Mouse (Mus musculus) hindbrain, embryonic 14.5 days (tissue): ENCODE data around the gene Minpp1. TPM values are rescaled to one million over a fixed set of nuclear protein-coding genes. Genes with fewer than 3 reads are reported as not detected.
"Not testable (repeated sequence)": the region's sequence is repeated elsewhere in the genome, so short reads cannot be mapped to it uniquely, and the experiment has no call there.

Experiments used
- ATAC-seq: fragments of 200-750 bp; cut with Nextera tagmentation; 2 replicates; pipeline ENCODE4 v1.8.0; 2017; ENCODE audit warnings: moderate number of reproducible peaks, mild to moderate bottlenecking, moderate TSS enrichment, moderate library complexity; ENCODE audit not compliant: low FRiP score
- DNase-seq: peaks from one replicate; pipeline ENCODE4 v3.0.0-alpha.2; 2015; ENCODE audit warnings: low spot score
- H3K27ac ChIP-seq: fragments of 300-500 bp; sonication (generic); 2 replicates; pipeline ENCODE4 v1.5.1; 2014; ENCODE audit warnings: mild to moderate bottlenecking, moderate library complexity
- H3K27me3 ChIP-seq: fragments of 300-500 bp; sonication (generic); 2 replicates; pipeline ENCODE4 v1.6.1; 2014; ENCODE audit warnings: mild to moderate bottlenecking, low read length, mixed read lengths; ENCODE audit not compliant: control insufficient read depth, insufficient read depth
- H3K36me3 ChIP-seq: fragments of 300-500 bp; sonication (generic); replicated peaks from 2 replicates; pipeline ENCODE4 v1.6.1; 2014; ENCODE audit not compliant: control insufficient read depth, insufficient read depth
- H3K4me1 ChIP-seq: fragments of 300-500 bp; sonication (generic); replicated peaks from 2 replicates; pipeline ENCODE4 v1.6.1; 2014; ENCODE audit warnings: antibody characterized with exemption, low read length, mixed read lengths; ENCODE audit not compliant: control insufficient read depth, insufficient read depth
- H3K4me2 ChIP-seq: fragments of 300-500 bp; sonication (generic); replicated peaks from 2 replicates; pipeline ENCODE4 v1.6.1; 2014; ENCODE audit warnings: mild to moderate bottlenecking, moderate library complexity
- H3K4me3 ChIP-seq: fragments of 300-500 bp; sonication (generic); replicated peaks from 2 replicates; pipeline ENCODE4 v1.5.1; 2014; ENCODE audit warnings: mild to moderate bottlenecking, low read length
- H3K9ac ChIP-seq: fragments of 300-500 bp; sonication (generic); 2 replicates; pipeline ENCODE4 v1.6.1; 2014
- H3K9me3 ChIP-seq: fragments of 300-500 bp; sonication (generic); 2 replicates; pipeline ENCODE4 v1.6.1; 2016; ENCODE audit warnings: low read length; ENCODE audit not compliant: control insufficient read depth
- WGBS: fragments of 180-500 bp; shearing (Covaris S2); extraction: QIAGEN DNeasy Blood & Tissue Kit; methylation state at CpG from one replicate; pipeline ENCODE4 v1.1.7; 2014; 5-methylcytosine and 5-hydroxymethylcytosine counted together
- polyA plus RNA-seq: library from polyadenylated mRNA; unstranded; fragments of >200 nt; fragmentation: Nextera tagmentation; extraction: Ambion mirVana; gene quantifications from 2 replicates; pipeline ENCODE4 v1.2.1, GENCODE M21; 2014

Gene Minpp1
- polyA plus RNA-seq: 60.6 and 66.2 TPM in 2 replicates

GRCm38 (mm10) chr19:32485681-32486105, at the start of gene Minpp1:
Gene Minpp1, plus strand, starts transcription at chr19:32485769.
- Histone ChIP-seq H3K4me3 (peak within 1 kb of the TSS; percentile 76), H3K36me3 (no peaks in the 10 kb centered on the region), H3K9me3 (no peaks in the 10 kb centered on the region), H3K27ac (peak within 1 kb of the TSS; percentile 92), H3K27me3 (no peaks in the 10 kb centered on the region), H3K4me2 (peak within 1 kb of the TSS; percentile 90), H3K4me1 (peaks cover 25% of the 10 kb centered on the region), H3K9ac (peak within 1 kb of the TSS; percentile 81)
- ATAC-seq (peak; percentile 94), DNase-seq (peak; percentile 84)
- under 1% methylated on average over 64 of the region's 64 CpGs for WGBS

- H3K9me3 ChIP-seq: no peaks in the 10 kb centered on the region
- H3K4me1 ChIP-seq: no peaks in the 10 kb centered on the region
- WGBS: 93% methylated on average over 2 of the region's 2 CpGs
- H3K4me2 ChIP-seq: no peak overlapping the region
- H3K4me3 ChIP-seq: no peak overlapping the region
- no peaks in the 10 kb centered on the region for H3K27me3 ChIP-seq
- H3K9ac ChIP-seq: no peak overlapping the region
- no peaks in the 10 kb centered on the region for H3K36me3 ChIP-seq
- DNase-seq (no peak), ATAC-seq (no peak)
- no peak overlapping the region for H3K27ac ChIP-seq
Observed at GRCm38 (mm10) chr19:32439356-32439755, 46.2 kb upstream of the Minpp1 start.

- Histone ChIP-seq H3K27ac (no peak overlapping the region), H3K4me1 (no peaks in the 10 kb centered on the region), H3K4me2 (no peak overlapping the region), H3K27me3 (no peaks in the 10 kb centered on the region), H3K9ac (no peak overlapping the region), H3K36me3 (no peaks in the 10 kb centered on the region), H3K9me3 (no peaks in the 10 kb centered on the region), H3K4me3 (no peak overlapping the region)
- ATAC-seq: no peak
- 98% methylated on average over 10 of the region's 11 CpGs for WGBS
- no peak for DNase-seq
Observed at GRCm38 (mm10) chr19:32441568-32441967, 44.0 kb upstream of the Minpp1 start.

- ATAC-seq (no peak), DNase-seq (no peak)
- H3K27me3 ChIP-seq: no peaks in the 10 kb centered on the region
- no peak overlapping the region for H3K9ac ChIP-seq
- no peaks in the 10 kb centered on the region for H3K4me1 ChIP-seq
- no peaks in the 10 kb centered on the region for H3K9me3 ChIP-seq
- no peaks in the 10 kb centered on the region for H3K36me3 ChIP-seq
- no peak overlapping the region for H3K27ac ChIP-seq
- WGBS: 97% methylated on average over 10 of the region's 10 CpGs
- no peak overlapping the region for H3K4me3 ChIP-seq
- no peak overlapping the region for H3K4me2 ChIP-seq
Observed at GRCm38 (mm10) chr19:32448931-32449330, 36.6 kb upstream of the Minpp1 start.

- WGBS: 72% methylated on average over 4 of the region's 4 CpGs
- DNase-seq (no peak), ATAC-seq (no peak)
- Histone ChIP-seq H3K4me2 (no peak overlapping the region), H3K27ac (no peak overlapping the region), H3K4me3 (no peak overlapping the region), H3K9me3 (no peaks in the 10 kb centered on the region), H3K4me1 (no peaks in the 10 kb centered on the region), H3K36me3 (no peaks in the 10 kb centered on the region), H3K9ac (no peak overlapping the region), H3K27me3 (no peaks in the 10 kb centered on the region)
Observed at GRCm38 (mm10) chr19:32452231-32452630, 33.3 kb upstream of the Minpp1 start.

DNA sequence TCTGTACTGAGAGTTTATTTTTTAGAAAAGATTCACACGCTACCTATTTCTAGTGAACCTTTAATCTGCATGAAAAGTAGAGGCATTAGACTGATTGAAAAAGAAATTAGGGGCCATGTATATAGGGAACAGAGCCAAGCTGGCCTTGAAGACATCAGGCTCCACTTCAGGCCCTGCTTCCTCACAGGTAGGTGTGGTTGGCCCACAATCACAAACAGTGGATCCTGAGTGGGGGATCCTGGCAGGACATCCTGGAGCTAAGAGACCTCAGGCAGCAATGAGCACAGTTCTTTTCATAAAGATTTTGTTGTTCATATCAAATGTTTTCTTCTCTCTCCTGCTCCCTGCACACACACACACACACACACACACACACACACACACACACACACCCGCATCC, 28.8 kb upstream of the Minpp1 start:
- no peak overlapping the region for H3K4me2 ChIP-seq
- DNase-seq: no peak
- H3K4me1 ChIP-seq: no peaks in the 10 kb centered on the region
- no peak overlapping the region for H3K27ac ChIP-seq
- H3K36me3 ChIP-seq: no peaks in the 10 kb centered on the region
- 96% methylated on average over 2 of the region's 2 CpGs for whole genome bisulfite sequencing
- no peak overlapping the region for H3K9ac ChIP-seq
- 0 out of 2 replicates have a peak, but pooled peaks cover 4% of the 10 kb centered on the region for H3K9me3 ChIP-seq
- ATAC-seq: no peak
- H3K27me3 ChIP-seq: no peaks in the 10 kb centered on the region
- H3K4me3 ChIP-seq: no peak overlapping the region

GRCm38 (mm10) chr19:32457631-32458030, 27.9 kb upstream of the Minpp1 start:
- not testable (repeated sequence) for H3K36me3 ChIP-seq, DNase-seq, ATAC-seq, H3K9me3 ChIP-seq, H3K27ac ChIP-seq, H3K27me3 ChIP-seq, H3K4me1 ChIP-seq, H3K4me2 ChIP-seq, H3K9ac ChIP-seq, H3K4me3 ChIP-seq
- 89% methylated on average over 8 of the region's 8 CpGs for WGBS

- H3K4me2 ChIP-seq: no peak overlapping the region
- H3K27ac ChIP-seq: no peak overlapping the region
- WGBS: 95% methylated on average over 6 of the region's 6 CpGs
- H3K27me3 ChIP-seq: no peaks in the 10 kb centered on the region
- H3K9ac ChIP-seq: no peak overlapping the region
- ATAC-seq: no peak
- no peaks in the 10 kb centered on the region for H3K36me3 ChIP-seq
- no peaks in the 10 kb centered on the region for H3K4me1 ChIP-seq
- no peak for DNase-seq
- 0 out of 2 replicates have a peak, but pooled peaks cover 4% of the 10 kb centered on the region for H3K9me3 ChIP-seq
- no peak overlapping the region for H3K4me3 ChIP-seq
Observed at GRCm38 (mm10) chr19:32463037-32463436, 22.5 kb upstream of the Minpp1 start.

GRCm38 (mm10) chr19:32465228-32465627, 20.3 kb upstream of the Minpp1 start:
- Histone ChIP-seq H3K9me3 (no peaks in the 10 kb centered on the region), H3K27me3 (no peaks in the 10 kb centered on the region), H3K4me3 (no peak overlapping the region), H3K4me1 (no peaks in the 10 kb centered on the region), H3K4me2 (no peak overlapping the region), H3K27ac (no peak overlapping the region), H3K36me3 (no peaks in the 10 kb centered on the region), H3K9ac (no peak overlapping the region)
- ATAC-seq: no peak
- DNase-seq: no peak
- 89% methylated on average over 4 of the region's 4 CpGs for WGBS

GRCm38 (mm10) chr19:32466478-32466877, 19.1 kb upstream of the Minpp1 start, which contains the start of gene Rpl9-ps6:
Gene Rpl9-ps6, minus strand, starts transcription at chr19:32466578.
- H3K4me3 ChIP-seq: no peak within 1 kb of the TSS
- no peaks in the 10 kb centered on the region for H3K36me3 ChIP-seq
- H3K4me1 ChIP-seq: no peaks in the 10 kb centered on the region
- H3K9me3 ChIP-seq: no peaks in the 10 kb centered on the region
- H3K27ac ChIP-seq: no peak within 1 kb of the TSS
- DNase-seq (no peak), ATAC-seq (no peak)
- no peaks in the 10 kb centered on the region for H3K27me3 ChIP-seq
- H3K9ac ChIP-seq: no peak within 1 kb of the TSS
- 74% methylated on average over 5 of the region's 6 CpGs for WGBS
- H3K4me2 ChIP-seq: no peak within 1 kb of the TSS
